Mouse (Mus musculus) bone marrow macrophage, adult 2 months (primary cell): ENCODE measurements around the gene Sirt2.

Source experiments
- CTCF ChIP-seq: IDR thresholded peaks from 2 replicates; pipeline ENCODE4 v1.5.1; 2012; ENCODE audit warnings: low read depth, mild to moderate bottlenecking, low read length, moderate library complexity
- POLR2A ChIP-seq: IDR thresholded peaks from 2 replicates; pipeline ENCODE4 v1.6.1; 2012; ENCODE audit warnings: mild to moderate bottlenecking, low read depth, low read length, borderline replicate concordance

- TF ChIP-seq CTCF (no peak), POLR2A (no peak)
Measured at GRCm38 (mm10) chr7:28770309-28770708, 3.8 kb downstream of the Sirt2 start.
